Mouse (Mus musculus): ENCODE results near the gene Cbfa2t2. TPM values are rescaled to one million over a fixed set of nuclear protein-coding genes. Genes with fewer than 3 reads are reported as not detected.

Gene Cbfa2t2
- polyA plus RNA-seq, 1 experiment = 9.8 TPM

- Histone ChIP-seq H3K36me3 (ENCODE audit: control insufficient read depth, insufficient read depth, low read length) (0 out of 2 replicates have a peak, but pooled peaks cover 1% of the 10 kb centered on the region), H3K27ac (ENCODE audit: insufficient read depth, low read depth, low read length) (no peak overlapping the region), H3K27me3 (ENCODE audit: control insufficient read depth, insufficient read depth, low read length) (no peaks in the 10 kb centered on the region), H3K4me3 (ENCODE audit: low read depth, low read length) (no peak overlapping the region), H3K4me1 (ENCODE audit: control insufficient read depth, insufficient read depth, insufficient read length, low read length) (peaks cover 3% of the 10 kb centered on the region; the same call in 1 of the 2 replicates)
- TF ChIP-seq POLR2A (IDR thresholded peaks at IDR 0.05; ENCODE audit: low read depth, low read length) = no peak
- TF ChIP-seq CTCF (IDR thresholded peaks at IDR 0.05; ENCODE audit: extremely low read depth, insufficient read length, insufficient replicate concordance, low read depth, low read length) = no peak
- WGBS = 82% methylated on average over 3 of the region's 3 CpGs
Measured at GRCm38 (mm10) chr2:154454605-154455004, 18.3 kb downstream of the Cbfa2t2 start.

GRCm38 (mm10) chr2:154455776-154456175 lies 19.5 kb downstream of the Cbfa2t2 start:
- Histone ChIP-seq H3K4me1 (ENCODE audit: control insufficient read depth, insufficient read depth, insufficient read length, low read length) (peaks cover 5% of the 10 kb centered on the region; the same call in 1 of the 2 replicates), H3K4me3 (ENCODE audit: low read depth, low read length) (no peak overlapping the region), H3K27ac (ENCODE audit: insufficient read depth, low read depth, low read length) (no peak overlapping the region), H3K27me3 (ENCODE audit: control insufficient read depth, insufficient read depth, low read length) (no peaks in the 10 kb centered on the region), H3K36me3 (ENCODE audit: control insufficient read depth, insufficient read depth, low read length) (0 out of 2 replicates have a peak, but pooled peaks cover 1% of the 10 kb centered on the region)
- WGBS = 21% methylated on average over 5 of the region's 5 CpGs
- no peak for TF ChIP-seq POLR2A (IDR thresholded peaks at IDR 0.05; ENCODE audit: low read depth, low read length)
- TF ChIP-seq CTCF (IDR thresholded peaks at IDR 0.05; ENCODE audit: extremely low read depth, insufficient read length, insufficient replicate concordance, low read depth, low read length) = no peak

- no peaks in the 10 kb centered on the region for H3K27me3 ChIP-seq (ENCODE audit: control insufficient read depth, insufficient read depth, low read length)
- no peak overlapping the region for H3K27ac ChIP-seq (ENCODE audit: insufficient read depth, low read depth, low read length)
- 0 out of 2 replicates have a peak, but pooled peaks cover 1% of the 10 kb centered on the region for H3K36me3 ChIP-seq (ENCODE audit: control insufficient read depth, insufficient read depth, low read length)
- peaks cover 5% of the 10 kb centered on the region; the same call in 1 of the 2 replicates for H3K4me1 ChIP-seq (ENCODE audit: control insufficient read depth, insufficient read depth, insufficient read length, low read length)
- H3K4me3 ChIP-seq (ENCODE audit: low read depth, low read length) = no peak overlapping the region
- TF ChIP-seq POLR2A (IDR thresholded peaks at IDR 0.05; ENCODE audit: low read depth, low read length) (no peak), CTCF (IDR thresholded peaks at IDR 0.05; ENCODE audit: extremely low read depth, insufficient read length, insufficient replicate concordance, low read depth, low read length) (no peak)
Measured at GRCm38 (mm10) chr2:154456621-154457020, 20.3 kb downstream of the Cbfa2t2 start.

GRCm38 (mm10) chr2:154459262-154459661 lies 23.0 kb downstream of the Cbfa2t2 start:
- no peaks in the 10 kb centered on the region for H3K36me3 ChIP-seq (ENCODE audit: control insufficient read depth, insufficient read depth, low read length)
- WGBS = 34% methylated on average over 2 of the region's 2 CpGs
- peaks cover 5% of the 10 kb centered on the region; the same call in 1 of the 2 replicates for H3K4me1 ChIP-seq (ENCODE audit: control insufficient read depth, insufficient read depth, insufficient read length, low read length)
- TF ChIP-seq POLR2A (IDR thresholded peaks at IDR 0.05; ENCODE audit: low read depth, low read length) (no peak), CTCF (IDR thresholded peaks at IDR 0.05; ENCODE audit: extremely low read depth, insufficient read length, insufficient replicate concordance, low read depth, low read length) (no peak)
- H3K27me3 ChIP-seq (ENCODE audit: control insufficient read depth, insufficient read depth, low read length) = no peaks in the 10 kb centered on the region
- no peak overlapping the region for H3K4me3 ChIP-seq (ENCODE audit: low read depth, low read length)
- H3K27ac ChIP-seq (ENCODE audit: insufficient read depth, low read depth, low read length) = no peak overlapping the region

GRCm38 (mm10) chr2:154459851-154460250 lies 23.6 kb downstream of the Cbfa2t2 start:
- Histone ChIP-seq H3K27me3 (ENCODE audit: control insufficient read depth, insufficient read depth, low read length) (no peaks in the 10 kb centered on the region), H3K27ac (ENCODE audit: insufficient read depth, low read depth, low read length) (no peak overlapping the region), H3K4me1 (ENCODE audit: control insufficient read depth, insufficient read depth, insufficient read length, low read length) (peaks cover 5% of the 10 kb centered on the region; the same call in 1 of the 2 replicates), H3K4me3 (ENCODE audit: low read depth, low read length) (no peak overlapping the region), H3K36me3 (ENCODE audit: control insufficient read depth, insufficient read depth, low read length) (no peaks in the 10 kb centered on the region)
- TF ChIP-seq CTCF (IDR thresholded peaks at IDR 0.05; ENCODE audit: extremely low read depth, insufficient read length, insufficient replicate concordance, low read depth, low read length) (no peak), POLR2A (IDR thresholded peaks at IDR 0.05; ENCODE audit: low read depth, low read length) (no peak)
- 18% methylated on average over 4 of the region's 4 CpGs for whole genome bisulfite sequencing

- Histone ChIP-seq H3K4me1 (ENCODE audit: control insufficient read depth, insufficient read depth, insufficient read length, low read length) (peaks cover 2% of the 10 kb centered on the region; the same call in 1 of the 2 replicates), H3K36me3 (ENCODE audit: control insufficient read depth, insufficient read depth, low read length) (no peaks in the 10 kb centered on the region), H3K27me3 (ENCODE audit: control insufficient read depth, insufficient read depth, low read length) (no peaks in the 10 kb centered on the region), H3K4me3 (ENCODE audit: low read depth, low read length) (no peak overlapping the region), H3K27ac (ENCODE audit: insufficient read depth, low read depth, low read length) (no peak overlapping the region)
- TF ChIP-seq CTCF (IDR thresholded peaks at IDR 0.05; ENCODE audit: extremely low read depth, insufficient read length, insufficient replicate concordance, low read depth, low read length) = no peak
- TF ChIP-seq POLR2A (IDR thresholded peaks at IDR 0.05; ENCODE audit: low read depth, low read length) = no peak
- 79% methylated on average over 11 of the region's 11 CpGs for WGBS
Measured at GRCm38 (mm10) chr2:154463621-154464198, 27.4 kb downstream of the Cbfa2t2 start.

GRCm38 (mm10) chr2:154465914-154466335 lies 29.6 kb downstream of the Cbfa2t2 start:
- no peak overlapping the region for H3K27ac ChIP-seq (ENCODE audit: insufficient read depth, low read depth, low read length)
- no peak overlapping the region for H3K4me3 ChIP-seq (ENCODE audit: low read depth, low read length)
- no peak for TF ChIP-seq POLR2A (IDR thresholded peaks at IDR 0.05; ENCODE audit: low read depth, low read length)
- no peak for TF ChIP-seq CTCF (IDR thresholded peaks at IDR 0.05; ENCODE audit: extremely low read depth, insufficient read length, insufficient replicate concordance, low read depth, low read length)
- H3K27me3 ChIP-seq (ENCODE audit: control insufficient read depth, insufficient read depth, low read length) = no peaks in the 10 kb centered on the region
- WGBS = 95% methylated on average over 1 of the region's 1 CpGs
- no peaks in the 10 kb centered on the region for H3K4me1 ChIP-seq (ENCODE audit: control insufficient read depth, insufficient read depth, insufficient read length, low read length)
- H3K36me3 ChIP-seq (ENCODE audit: control insufficient read depth, insufficient read depth, low read length) = no peaks in the 10 kb centered on the region
